Mouse (Mus musculus): ENCODE measurements around the gene Rln3. TPM values are rescaled to one million over a fixed set of nuclear protein-coding genes. Genes with fewer than 3 reads are reported as not detected.

Rln3 gene
- total and polyA plus RNA-seq, 3 experiments, result not detected

DNA sequence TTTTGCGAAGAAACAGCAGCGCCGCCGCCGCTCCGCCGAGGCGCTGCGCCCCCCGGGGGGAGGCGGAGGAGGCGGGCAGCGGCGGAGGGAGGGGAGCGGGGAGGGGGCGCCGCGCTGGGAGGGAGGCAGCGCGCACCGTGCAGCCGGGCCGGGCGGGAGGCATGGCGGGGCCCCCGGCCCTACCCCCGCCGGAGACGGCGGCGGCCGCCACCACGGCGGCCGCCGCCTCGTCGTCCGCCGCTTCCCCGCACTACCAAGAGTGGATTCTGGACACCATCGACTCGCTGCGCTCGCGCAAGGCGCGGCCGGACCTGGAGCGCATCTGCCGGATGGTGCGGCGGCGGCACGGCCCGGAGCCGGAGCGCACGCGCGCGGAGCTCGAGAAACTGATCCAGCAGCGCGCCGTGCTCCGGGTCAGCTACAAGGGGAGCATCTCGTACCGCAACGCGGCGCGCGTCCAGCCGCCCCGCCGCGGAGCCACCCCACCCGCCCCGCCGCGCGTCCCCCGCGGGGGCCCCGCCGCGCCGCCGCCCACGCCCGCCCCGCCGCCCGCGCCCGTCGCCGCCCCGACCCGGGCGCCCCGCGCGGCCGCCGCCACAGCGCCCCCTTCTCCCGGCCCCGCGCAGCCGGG is 47.2 kb downstream of the Rln3 start, which contains the start of gene Samd1:
Gene Samd1 (plus strand): TSS at position 162 of the 631 bp plus-strand sequence.
- Histone ChIP-seq H3K4me1 (ENCODE audit: insufficient read depth, low read depth, low read length) (peaks cover 54% of the 10 kb centered on the region), H3K9me3 (replicated peaks) (peaks cover 2% of the 10 kb centered on the region; the same call in 1 of the 2 replicates), H3K36me3 (replicated peaks) (peaks cover 66% of the 10 kb centered on the region), H3K4me3 (ENCODE audit: low read depth, low read length) (peak within 1 kb of the TSS; percentile 90), H3K27me3 (ENCODE audit: insufficient read depth, low read length) (no peaks in the 10 kb centered on the region)
- TF ChIP-seq GATA2 (IDR thresholded peaks at IDR 0.05; ENCODE audit: borderline replicate concordance, low read depth, low read length), result no peak
- DNase-seq (ENCODE audit: low spot score), result peak; percentile 61
- no peak for ATAC-seq (ENCODE audit: extremely low read depth, insufficient number of reproducible peaks, low FRiP score, poor library complexity, severe bottlenecking)

DNA sequence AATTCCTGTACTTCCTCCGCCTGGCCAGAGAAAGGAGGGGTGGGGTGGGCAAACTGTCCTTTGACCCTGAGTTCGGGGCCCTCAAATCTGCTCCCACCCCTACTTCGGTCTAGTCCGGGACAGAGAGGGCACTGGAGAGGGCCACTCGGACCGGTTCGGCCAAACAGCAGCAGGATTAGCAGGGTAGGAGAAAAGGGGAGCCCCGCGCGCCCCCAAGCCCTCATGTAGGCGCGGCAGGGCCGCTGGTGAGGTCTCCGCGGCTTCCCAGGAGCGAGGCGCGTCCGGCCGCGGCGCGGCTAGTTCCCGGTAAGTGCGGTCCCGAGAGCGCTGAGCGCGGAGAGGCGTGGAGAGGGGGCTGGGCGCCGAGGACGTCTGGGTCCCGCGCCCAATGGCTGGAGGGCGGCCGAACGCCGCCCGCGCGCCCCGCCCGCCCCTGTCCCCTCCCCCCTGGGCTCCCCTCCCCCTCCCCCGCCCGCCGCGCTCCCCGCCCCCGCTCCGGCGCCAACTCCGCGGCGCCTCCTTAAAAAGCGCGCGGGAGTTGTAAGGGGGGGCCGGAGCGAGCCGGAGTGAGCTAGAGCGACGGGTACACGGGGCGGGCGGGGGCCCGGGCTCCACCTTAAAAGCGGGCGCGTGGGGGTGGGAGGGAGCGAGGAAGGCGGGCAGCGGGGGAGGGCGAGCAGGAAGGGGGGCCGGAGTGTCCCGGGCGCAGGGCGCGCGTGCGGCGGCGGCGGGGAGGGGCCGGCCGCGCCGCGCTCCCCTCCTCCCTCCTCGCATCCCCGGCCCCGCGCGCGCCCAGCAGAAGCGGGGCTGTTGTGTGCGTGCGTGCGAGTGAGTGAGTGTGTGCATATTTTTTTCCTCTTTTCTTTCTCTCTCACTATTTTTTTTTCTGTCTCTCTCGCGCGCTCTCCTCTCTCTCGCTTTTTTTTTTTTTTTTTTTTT is 48.0 kb downstream of the Rln3 start:
- ATAC-seq (ENCODE audit: extremely low read depth, insufficient number of reproducible peaks, low FRiP score, poor library complexity, severe bottlenecking) (peak; percentile 76), DNase-seq (ENCODE audit: low spot score) (peak; percentile 88)

DNA sequence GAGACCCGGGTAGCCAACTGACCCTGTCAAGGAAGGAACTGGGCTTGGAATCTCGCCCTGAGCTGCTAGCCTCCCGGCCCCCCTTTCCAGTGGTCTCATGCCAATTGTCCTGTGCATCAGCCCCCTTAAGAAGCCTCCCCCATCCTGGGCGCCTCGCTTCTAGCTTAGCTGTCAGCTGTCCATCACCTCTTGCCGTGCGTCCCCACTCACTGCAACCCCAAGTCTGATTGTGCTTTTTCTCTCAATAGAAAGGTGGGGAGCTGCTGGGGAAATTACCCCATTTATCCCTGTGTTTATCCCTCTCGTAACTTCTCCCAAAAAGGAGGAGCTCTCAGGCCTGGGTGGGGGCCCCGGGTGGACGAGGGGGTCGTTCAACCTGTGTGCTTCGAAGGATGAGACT is 48.8 kb downstream of the Rln3 start:
- no peak for DNase-seq (ENCODE audit: low spot score)
- H3K9me3 ChIP-seq (replicated peaks), result no peaks in the 10 kb centered on the region
- no peak for TF ChIP-seq GATA2 (IDR thresholded peaks at IDR 0.05; ENCODE audit: borderline replicate concordance, low read depth, low read length)
- H3K36me3 ChIP-seq (replicated peaks), result peaks cover 63% of the 10 kb centered on the region
- H3K4me1 ChIP-seq (ENCODE audit: insufficient read depth, low read depth, low read length), result peaks cover 48% of the 10 kb centered on the region
- H3K27me3 ChIP-seq (ENCODE audit: insufficient read depth, low read length), result no peaks in the 10 kb centered on the region
- H3K4me3 ChIP-seq (ENCODE audit: low read depth, low read length), result peak overlapping the region; percentile 90; the same call in 1 of the 2 replicates
- ATAC-seq (ENCODE audit: extremely low read depth, insufficient number of reproducible peaks, low FRiP score, poor library complexity, severe bottlenecking), result no peak

More for the DNA sequence above, 48.0 kb downstream of the Rln3 start:
- peak overlapping the region; percentile 90 for H3K4me3 ChIP-seq (ENCODE audit: low read depth, low read length)
- TF ChIP-seq GATA2 (IDR thresholded peaks at IDR 0.05; ENCODE audit: borderline replicate concordance, low read depth, low read length) (no peak), POLR2AphosphoS5 (IDR thresholded peaks at IDR 0.05; ENCODE audit: insufficient replicate concordance, low read depth, low read length) (no peak), CTCF (IDR thresholded peaks at IDR 0.05; ENCODE audit: low read depth, low read length) (no peak), TAL1 (conservative IDR thresholded peaks at IDR 0.05; ENCODE audit: low read depth, low read length) (no peak), GATA1 (IDR thresholded peaks at IDR 0.05; ENCODE audit: borderline replicate concordance, low read length) (no peak)
- peaks cover 63% of the 10 kb centered on the region for H3K36me3 ChIP-seq (replicated peaks)
- H3K9me3 ChIP-seq (replicated peaks), result peaks cover 2% of the 10 kb centered on the region; the same call in 1 of the 2 replicates
- no peaks in the 10 kb centered on the region for H3K27me3 ChIP-seq (ENCODE audit: insufficient read depth, low read length)
- H3K4me1 ChIP-seq (ENCODE audit: insufficient read depth, low read depth, low read length), result peaks cover 56% of the 10 kb centered on the region

- TF ChIP-seq POLR2AphosphoS5 (IDR thresholded peaks at IDR 0.05; ENCODE audit: insufficient replicate concordance, low read depth, low read length) (no peak), GATA2 (IDR thresholded peaks at IDR 0.05; ENCODE audit: borderline replicate concordance, low read depth, low read length) (no peak), TAL1 (conservative IDR thresholded peaks at IDR 0.05; ENCODE audit: low read depth, low read length) (no peak), GATA1 (IDR thresholded peaks at IDR 0.05; ENCODE audit: borderline replicate concordance, low read length) (no peak), CTCF (IDR thresholded peaks at IDR 0.05; ENCODE audit: low read depth, low read length) (no peak)
- Histone ChIP-seq H3K9me3 (replicated peaks) (no peaks in the 10 kb centered on the region), H3K27me3 (ENCODE audit: insufficient read depth, low read length) (no peaks in the 10 kb centered on the region), H3K4me1 (ENCODE audit: insufficient read depth, low read depth, low read length) (peaks cover 44% of the 10 kb centered on the region), H3K36me3 (replicated peaks) (peaks cover 59% of the 10 kb centered on the region), H3K4me3 (ENCODE audit: low read depth, low read length) (no peak overlapping the region)
- DNase-seq (ENCODE audit: low spot score), result no peak
- ATAC-seq (ENCODE audit: extremely low read depth, insufficient number of reproducible peaks, low FRiP score, poor library complexity, severe bottlenecking), result no peak
Measured at GRCm38 (mm10) chr8:83994030-83994429, 50.8 kb downstream of the Rln3 start.

Other genes with a start within 250 kb of the Rln3 start
- gene Adgrl1, start 144.9 kb downstream of the Rln3 start, total RNA-seq (2014; fragmentation: Nextera tagmentation), result 31.2 and 35.2 TPM in 2 replicates
- gene Adgrl1, start 144.9 kb downstream of the Rln3 start, total RNA-seq (2017), result 9.1 and 11.3 TPM in 2 replicates
- gene Adgrl1, start 144.9 kb downstream of the Rln3 start, polyA plus RNA-seq (2012), result 18.5 and 20.7 TPM in 2 replicates
- 0.83 and 1.7 TPM in 2 replicates for gene Gm10644, start 89.8 kb downstream of the Rln3 start, total RNA-seq (2014; fragmentation: Nextera tagmentation)
- 0.81 and 0.82 TPM in 2 replicates for gene Gm10644, start 89.8 kb downstream of the Rln3 start, total RNA-seq (2017)
- 0.10 and 0.16 TPM in 2 replicates for gene Gm10644, start 89.8 kb downstream of the Rln3 start, polyA plus RNA-seq (2012)
- gene Asf1b, start 89.5 kb downstream of the Rln3 start, total RNA-seq (2014; fragmentation: Nextera tagmentation), result 87.4 and 120 TPM in 2 replicates
- gene Asf1b, start 89.5 kb downstream of the Rln3 start, total RNA-seq (2017), result 88.6 and 104 TPM in 2 replicates
- gene Asf1b, start 89.5 kb downstream of the Rln3 start, polyA plus RNA-seq (2012), result 288 and 383 TPM in 2 replicates
- 88.6 and 99.3 TPM in 2 replicates for gene Prkaca, start 72.0 kb downstream of the Rln3 start, total RNA-seq (2014; fragmentation: Nextera tagmentation)
- gene Prkaca, start 72.0 kb downstream of the Rln3 start, total RNA-seq (2017), result 32.2 and 34.4 TPM in 2 replicates
- 46.6 and 46.9 TPM in 2 replicates for gene Prkaca, start 72.0 kb downstream of the Rln3 start, polyA plus RNA-seq (2012)
- gene Samd1, start 47.3 kb downstream of the Rln3 start, total RNA-seq (2014; fragmentation: Nextera tagmentation), result 88.0 and 93.8 TPM in 2 replicates
- gene Samd1, start 47.3 kb downstream of the Rln3 start, total RNA-seq (2017), result 64.1 and 80.8 TPM in 2 replicates
- 246 and 262 TPM in 2 replicates for gene Samd1, start 47.3 kb downstream of the Rln3 start, polyA plus RNA-seq (2012)
- 0.78 TPM in 1 of 2 replicates, not detected in the other for gene 1700067K01Rik, start 43.5 kb downstream of the Rln3 start, total RNA-seq (2014; fragmentation: Nextera tagmentation)
- 0.35 and 0.82 TPM in 2 replicates for gene 1700067K01Rik, start 43.5 kb downstream of the Rln3 start, total RNA-seq (2017)
- gene 1700067K01Rik, start 43.5 kb downstream of the Rln3 start, polyA plus RNA-seq (2012), result 0.92 and 1.2 TPM in 2 replicates
- gene 2210011C24Rik, start 32.8 kb downstream of the Rln3 start, total RNA-seq (2014; fragmentation: Nextera tagmentation), result not detected in 2 replicates
- gene 2210011C24Rik, start 32.8 kb downstream of the Rln3 start, total RNA-seq (2017), result not detected in 2 replicates
- not detected in 2 replicates for gene 2210011C24Rik, start 32.8 kb downstream of the Rln3 start, polyA plus RNA-seq (2012)
- gene Palm3, start 23.5 kb downstream of the Rln3 start, total RNA-seq (2014; fragmentation: Nextera tagmentation), result not detected in 2 replicates
- 0.06 TPM in 1 of 2 replicates, not detected in the other for gene Palm3, start 23.5 kb downstream of the Rln3 start, total RNA-seq (2017)
- gene Palm3, start 23.5 kb downstream of the Rln3 start, polyA plus RNA-seq (2012), result 0.12 and 0.15 TPM in 2 replicates
- gene Il27ra, start 2.4 kb downstream of the Rln3 start, total RNA-seq (2014; fragmentation: Nextera tagmentation), result not detected in 2 replicates
- gene Il27ra, start 2.4 kb downstream of the Rln3 start, total RNA-seq (2017), result not detected in 2 replicates
- gene Il27ra, start 2.4 kb downstream of the Rln3 start, polyA plus RNA-seq (2012), result not detected in 2 replicates
- 1.1 and 2.0 TPM in 2 replicates for gene Gm10643, start 20.1 kb upstream of the Rln3 start, total RNA-seq (2014; fragmentation: Nextera tagmentation)
- gene Gm10643, start 20.1 kb upstream of the Rln3 start, total RNA-seq (2017), result 1.3 and 1.6 TPM in 2 replicates
- 0.05 and 0.09 TPM in 2 replicates for gene Gm10643, start 20.1 kb upstream of the Rln3 start, polyA plus RNA-seq (2012)
- 12.0 and 14.3 TPM in 2 replicates for gene Rfx1, start 21.8 kb upstream of the Rln3 start, total RNA-seq (2014; fragmentation: Nextera tagmentation)
- gene Rfx1, start 21.8 kb upstream of the Rln3 start, total RNA-seq (2017), result 2.4 and 2.9 TPM in 2 replicates
- 41.4 and 44.5 TPM in 2 replicates for gene Rfx1, start 21.8 kb upstream of the Rln3 start, polyA plus RNA-seq (2012)
- 15.7 and 16.3 TPM in 2 replicates for gene Dcaf15, start 59.8 kb upstream of the Rln3 start, total RNA-seq (2014; fragmentation: Nextera tagmentation)
- 16.4 and 20.2 TPM in 2 replicates for gene Dcaf15, start 59.8 kb upstream of the Rln3 start, total RNA-seq (2017)
- 51.8 and 68.1 TPM in 2 replicates for gene Dcaf15, start 59.8 kb upstream of the Rln3 start, polyA plus RNA-seq (2012)
- not detected in 2 replicates for gene Podnl1, start 81.0 kb upstream of the Rln3 start, total RNA-seq (2014; fragmentation: Nextera tagmentation)
- gene Podnl1, start 81.0 kb upstream of the Rln3 start, total RNA-seq (2017), result 0.06 TPM in 1 of 2 replicates, not detected in the other
- 0.05 and 0.06 TPM in 2 replicates for gene Podnl1, start 81.0 kb upstream of the Rln3 start, polyA plus RNA-seq (2012)
- gene Cc2d1a, start 102.9 kb upstream of the Rln3 start, total RNA-seq (2014; fragmentation: Nextera tagmentation), result 7.9 and 9.6 TPM in 2 replicates
- 4.8 and 5.1 TPM in 2 replicates for gene Cc2d1a, start 102.9 kb upstream of the Rln3 start, total RNA-seq (2017)
- 21.3 and 25.5 TPM in 2 replicates for gene Cc2d1a, start 102.9 kb upstream of the Rln3 start, polyA plus RNA-seq (2012)
- 0.34 TPM in 1 of 2 replicates, not detected in the other for gene 4930432K21Rik, start 103.0 kb upstream of the Rln3 start, total RNA-seq (2014; fragmentation: Nextera tagmentation)
- gene 4930432K21Rik, start 103.0 kb upstream of the Rln3 start, total RNA-seq (2017), result 0.55 and 0.58 TPM in 2 replicates
- 0.08 and 0.11 TPM in 2 replicates for gene 4930432K21Rik, start 103.0 kb upstream of the Rln3 start, polyA plus RNA-seq (2012)
- gene Nanos3, start 140.2 kb upstream of the Rln3 start, total RNA-seq (2014; fragmentation: Nextera tagmentation), result not detected in 2 replicates
- not detected in 2 replicates for gene Nanos3, start 140.2 kb upstream of the Rln3 start, total RNA-seq (2017)
- gene Nanos3, start 140.2 kb upstream of the Rln3 start, polyA plus RNA-seq (2012), result 0.19 TPM in 1 of 2 replicates, not detected in the other
- 8.5 and 9.7 TPM in 2 replicates for gene Zswim4, start 192.1 kb upstream of the Rln3 start, total RNA-seq (2014; fragmentation: Nextera tagmentation)
- 5.7 and 7.3 TPM in 2 replicates for gene Zswim4, start 192.1 kb upstream of the Rln3 start, total RNA-seq (2017)
- 14.6 and 19.0 TPM in 2 replicates for gene Zswim4, start 192.1 kb upstream of the Rln3 start, polyA plus RNA-seq (2012)
- 106 and 132 TPM in 2 replicates for gene D8Ertd738e, start 204.7 kb upstream of the Rln3 start, total RNA-seq (2014; fragmentation: Nextera tagmentation)
- 197 and 232 TPM in 2 replicates for gene D8Ertd738e, start 204.7 kb upstream of the Rln3 start, total RNA-seq (2017)
- 257 and 291 TPM in 2 replicates for gene D8Ertd738e, start 204.7 kb upstream of the Rln3 start, polyA plus RNA-seq (2012)
- 14.1 and 20.1 TPM in 2 replicates for gene Mri1, start 212.3 kb upstream of the Rln3 start, total RNA-seq (2014; fragmentation: Nextera tagmentation)
- 7.0 and 13.2 TPM in 2 replicates for gene Mri1, start 212.3 kb upstream of the Rln3 start, total RNA-seq (2017)
- 58.7 and 87.4 TPM in 2 replicates for gene Mri1, start 212.3 kb upstream of the Rln3 start, polyA plus RNA-seq (2012)
- gene Ccdc130, start 225.4 kb upstream of the Rln3 start, total RNA-seq (2014; fragmentation: Nextera tagmentation), result 71.8 and 73.7 TPM in 2 replicates
- 11.3 and 12.9 TPM in 2 replicates for gene Ccdc130, start 225.4 kb upstream of the Rln3 start, total RNA-seq (2017)
- 11.1 and 17.1 TPM in 2 replicates for gene Ccdc130, start 225.4 kb upstream of the Rln3 start, polyA plus RNA-seq (2012)